11 mouse cellular contexts compared by ENCODE assay signal in the genomic region with DNA sequence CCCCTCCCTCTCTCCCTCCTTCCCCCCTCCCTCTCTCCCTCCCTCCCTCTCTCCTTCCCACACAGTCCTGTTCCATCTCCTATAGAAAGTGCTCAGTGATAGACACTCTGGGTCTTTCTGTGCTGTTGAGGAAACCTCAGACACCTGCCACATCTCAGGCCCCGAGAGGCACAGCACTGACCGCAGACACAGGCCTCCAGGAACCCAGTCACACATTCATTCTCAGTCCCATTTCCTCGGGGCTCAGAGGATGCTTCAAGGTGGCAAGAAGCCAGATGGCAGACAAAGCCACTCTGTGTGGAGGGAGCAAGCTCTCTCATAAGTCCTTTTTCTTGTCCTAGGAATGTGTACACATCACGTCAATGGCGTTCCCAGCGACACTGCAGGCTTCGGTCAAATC.
DNase-seq lines count a peak whose midpoint lies in the region; ATAC-seq and TF ChIP-seq lines count a peak whose summit lies in the region.
"Had no signal": no experiment of that assay in that cellular context is flagged by ENCODE, and none has a peak within 500 bp of the region (broad histone marks: within the 10 kb centered on the region; RNA-seq: fewer than 3 reads in every experiment).

No protein-coding gene starts in this region.

- no peak for TF ChIP-seq EP300 in heart, postnatal 0 days (IDR thresholded peaks at IDR 0.05; ENCODE audit: low read depth)

- WGBS in heart, postnatal 0 days: 71% methylated on average over 7 of the region's 7 CpGs
- 65% methylated on average over 7 of the region's 7 CpGs for WGBS in neural tube, embryonic 12.5 days
- WGBS in forebrain, postnatal 0 days: 47% methylated on average over 7 of the region's 7 CpGs
- 56% methylated on average over 7 of the region's 7 CpGs for WGBS in midbrain, embryonic 15.5 days

- peak; percentile 8; the same call in 1 of the 2 replicates for ATAC-seq in heart, postnatal 0 days (ENCODE audit: insufficient read depth, low read depth)
- ATAC-seq in neural tube, embryonic 12.5 days (ENCODE audit: low FRiP score, low read depth): peak; percentile 53; the same call in 1 of the 2 replicates
- ATAC-seq in forebrain, postnatal 0 days: peak; percentile 42
- peak; percentile 52; the same call in 1 of the 2 replicates for ATAC-seq in midbrain, embryonic 15.5 days (replicated peaks)
- ATAC-seq: liver, postnatal 0 days had no signal

- H3K9me3 ChIP-seq in heart, postnatal 0 days (replicated peaks; ENCODE audit: control insufficient read depth, low read length): no peaks in the 10 kb centered on the region
- H3K9me3 ChIP-seq in neural tube, embryonic 12.5 days: no peaks in the 10 kb centered on the region
- no peaks in the 10 kb centered on the region for H3K9me3 ChIP-seq in forebrain, postnatal 0 days (ENCODE audit: low read length)
- H3K9me3 ChIP-seq in midbrain, embryonic 15.5 days: no peaks in the 10 kb centered on the region
- H3K9me3 ChIP-seq: limb, embryonic 10.5 days had no signal

- no peak overlapping the region for H3K9ac ChIP-seq in heart, postnatal 0 days (replicated peaks; ENCODE audit: low read depth, low read length)
- H3K9ac ChIP-seq in neural tube, embryonic 12.5 days: no peak overlapping the region
- H3K9ac ChIP-seq in forebrain, postnatal 0 days: no peak overlapping the region
- H3K9ac ChIP-seq in midbrain, embryonic 15.5 days: no peak overlapping the region
- H3K9ac ChIP-seq: liver, postnatal 0 days had no signal

- no peak overlapping the region for H3K27ac ChIP-seq in heart, postnatal 0 days (ENCODE audit: low read depth)
- no peak overlapping the region for H3K27ac ChIP-seq in neural tube, embryonic 12.5 days
- no peak overlapping the region for H3K27ac ChIP-seq in forebrain, postnatal 0 days (ENCODE audit: low read depth, low read length)
- H3K27ac ChIP-seq in midbrain, embryonic 15.5 days: no peak overlapping the region
- H3K27ac ChIP-seq: limb, embryonic 10.5 days had no signal

- no peak for TF ChIP-seq CTCF in heart, postnatal 0 days (IDR thresholded peaks at IDR 0.05; ENCODE audit: low read depth)
- TF ChIP-seq CTCF in forebrain, postnatal 0 days (IDR thresholded peaks at IDR 0.05; ENCODE audit: low read depth): no peak

- H3K36me3 ChIP-seq in heart, postnatal 0 days (replicated peaks; ENCODE audit: control insufficient read depth, insufficient read depth, low read length): no peaks in the 10 kb centered on the region
- no peaks in the 10 kb centered on the region for H3K36me3 ChIP-seq in neural tube, embryonic 12.5 days
- no peaks in the 10 kb centered on the region for H3K36me3 ChIP-seq in forebrain, postnatal 0 days (ENCODE audit: insufficient read depth)
- H3K36me3 ChIP-seq in midbrain, embryonic 15.5 days (replicated peaks): no peaks in the 10 kb centered on the region
- H3K36me3 ChIP-seq: limb, embryonic 10.5 days had no signal

- no peak for DNase-seq in heart, postnatal 0 days (ENCODE audit: low spot score)
- DNase-seq in heart, postnatal 36 days: no peak
- no peak for DNase-seq in neural tube, embryonic 10.5 days (ENCODE audit: extremely low spot score, low spot score)
- peak; percentile 34 for DNase-seq in forebrain, postnatal 0 days
- no peak for DNase-seq in spleen, postnatal 10 days (ENCODE audit: low spot score in 2 of 2)
- no peak for DNase-seq in kidney, adult 9 months
- DNase-seq: heart, postnatal 4 days; liver, postnatal 0 days had no signal

- no peaks in the 10 kb centered on the region for H3K4me1 ChIP-seq in heart, postnatal 0 days (ENCODE audit: control insufficient read depth, insufficient read depth)
- no peaks in the 10 kb centered on the region for H3K4me1 ChIP-seq in neural tube, embryonic 12.5 days
- H3K4me1 ChIP-seq in forebrain, postnatal 0 days (ENCODE audit: insufficient read depth): peaks cover 7% of the 10 kb centered on the region; the same call in 1 of the 2 replicates
- H3K4me1 ChIP-seq in midbrain, embryonic 15.5 days: peaks cover 11% of the 10 kb centered on the region
- H3K4me1 ChIP-seq: limb, embryonic 10.5 days had no signal

- no peak overlapping the region for H3K4me3 ChIP-seq in heart, postnatal 0 days (ENCODE audit: low read depth, low read length)
- no peak overlapping the region for H3K4me3 ChIP-seq in neural tube, embryonic 12.5 days
- H3K4me3 ChIP-seq in forebrain, postnatal 0 days (ENCODE audit: low read depth, low read length): no peak overlapping the region
- no peak overlapping the region for H3K4me3 ChIP-seq in midbrain, embryonic 15.5 days
- H3K4me3 ChIP-seq: limb, embryonic 10.5 days had no signal

- no peaks in the 10 kb centered on the region for H3K27me3 ChIP-seq in heart, postnatal 0 days (ENCODE audit: control insufficient read depth, insufficient read depth, low read length)
- H3K27me3 ChIP-seq in neural tube, embryonic 12.5 days (replicated peaks): no peaks in the 10 kb centered on the region
- no peaks in the 10 kb centered on the region for H3K27me3 ChIP-seq in forebrain, postnatal 0 days (ENCODE audit: insufficient read depth, low read length)
- no peaks in the 10 kb centered on the region for H3K27me3 ChIP-seq in midbrain, embryonic 15.5 days (replicated peaks)

- H3K4me2 ChIP-seq in heart, postnatal 0 days (ENCODE audit: low read depth, low read length): no peak overlapping the region
- H3K4me2 ChIP-seq in neural tube, embryonic 12.5 days (replicated peaks): no peak overlapping the region
- H3K4me2 ChIP-seq in forebrain, postnatal 0 days (ENCODE audit: low read depth): no peak overlapping the region
- no peak overlapping the region for H3K4me2 ChIP-seq in midbrain, embryonic 15.5 days

- intact Hi-C loops in heart, postnatal 36 days (cut with DNase I): no loop called here
